Mouse (Mus musculus) CD8-positive naive resting alpha-beta T cell, adult 57 days (primary cell): Measurements from ENCODE around the gene Vps4a. TPM values are rescaled to one million over a fixed set of nuclear protein-coding genes. Genes with fewer than 3 reads are reported as not detected.

Experiments
- total RNA-seq: library from RNA; stranded (reverse); gene quantifications from one replicate; pipeline ENCODE4 v1.2.4, GENCODE M21; 2023

The Vps4a gene
- total RNA-seq, result 45.4 TPM

GRCm38 (mm10) chr8:107030650-107031576, at the start of gene Vps4a:
Gene Vps4a, plus strand, starts transcription at chr8:107031222.

GRCm38 (mm10) chr8:107048061-107048941, 17.3 kb downstream of the Vps4a start, which contains the start of gene Pdf:
Gene Pdf, minus strand, starts transcription at chr8:107048614.

GRCm38 (mm10) chr8:107056076-107056972, 25.3 kb downstream of the Vps4a start, which contains the start of the genes Cog8 and Nip7:
Gene Cog8, minus strand, starts transcription at chr8:107056689.
Gene Nip7, plus strand, starts transcription at chr8:107056877.

GRCm38 (mm10) chr8:107065511-107066496, 34.8 kb downstream of the Vps4a start, which contains the start of gene Tmed6:
Gene Tmed6, minus strand, starts transcription at chr8:107065644.

Other genes with a start within 250 kb of the Vps4a start
- gene Has3, start 161.0 kb upstream of the Vps4a start, total RNA-seq, result 0.70 TPM
- 45.4 TPM for gene Utp4, start 137.6 kb upstream of the Vps4a start, total RNA-seq
- 11.6 TPM for gene Sntb2, start 95.5 kb upstream of the Vps4a start, total RNA-seq
- 7.4 TPM for gene Pdf, start 17.4 kb downstream of the Vps4a start, total RNA-seq
- 36.2 TPM for gene Cog8, start 25.5 kb downstream of the Vps4a start, total RNA-seq
- 62.6 TPM for gene Nip7, start 25.7 kb downstream of the Vps4a start, total RNA-seq
- gene Tmed6, start 34.4 kb downstream of the Vps4a start, total RNA-seq, result 1.4 TPM
- 62.3 TPM for gene Terf2, start 65.3 kb downstream of the Vps4a start, total RNA-seq
- 26.9 TPM for gene Cyb5b, start 119.4 kb downstream of the Vps4a start, total RNA-seq